Mouse (Mus musculus): ENCODE results near the gene Atg4c. TPM values are rescaled to one million over a fixed set of nuclear protein-coding genes. Genes with fewer than 3 reads are reported as not detected.

Atg4c gene
- total RNA-seq (2014; rRNA removed) (8.5 and 9.4 TPM in 2 replicates), polyA plus RNA-seq (2012; rRNA removed) (3.7 and 4.3 TPM in 2 replicates)

- peaks cover 4% of the 10 kb centered on the region; the same call in 1 of the 2 replicates for H3K4me1 ChIP-seq (ENCODE audit: control insufficient read depth, insufficient read depth, low read length)
- H3K27ac ChIP-seq (replicated peaks; ENCODE audit: insufficient read depth, low read depth, low read length), result peak within 1 kb of the TSS; percentile 98
- H3K4me3 ChIP-seq (ENCODE audit: insufficient read depth, low read depth, low read length), result peak within 1 kb of the TSS; percentile 85
- peak within 1 kb of the TSS; percentile 93 for H3K9ac ChIP-seq (ENCODE audit: low read depth, low read length)
- peak; percentile 91 for DNase-seq (ENCODE audit: extremely low read depth, low read depth, low spot score)
- no peaks in the 10 kb centered on the region for H3K36me3 ChIP-seq (ENCODE audit: control insufficient read depth, insufficient read depth, low read length)
- WGBS, result under 1% methylated on average over 50 of the region's 50 CpGs
- peaks cover 2% of the 10 kb centered on the region; the same call in 1 of the 2 replicates for H3K79me2 ChIP-seq (ENCODE audit: control insufficient read depth, insufficient read depth, low read length)
- no peaks in the 10 kb centered on the region for H3K27me3 ChIP-seq (ENCODE audit: control insufficient read depth, insufficient read depth, low read length)
- TF ChIP-seq CTCF (IDR thresholded peaks at IDR 0.05; ENCODE audit: low read depth, low read length), result no peak
- TF ChIP-seq POLR2A (IDR thresholded peaks at IDR 0.05; ENCODE audit: extremely low read depth, insufficient read depth, low read length), result 0 out of 2 replicates have a peak, but pooled peaks have one; percentile 36
These were observed at the start of gene Atg4c for GRCm38 (mm10) chr4:99193810-99194582. TSS of gene Atg4c (plus strand) at chr4:99193934.

DNA sequence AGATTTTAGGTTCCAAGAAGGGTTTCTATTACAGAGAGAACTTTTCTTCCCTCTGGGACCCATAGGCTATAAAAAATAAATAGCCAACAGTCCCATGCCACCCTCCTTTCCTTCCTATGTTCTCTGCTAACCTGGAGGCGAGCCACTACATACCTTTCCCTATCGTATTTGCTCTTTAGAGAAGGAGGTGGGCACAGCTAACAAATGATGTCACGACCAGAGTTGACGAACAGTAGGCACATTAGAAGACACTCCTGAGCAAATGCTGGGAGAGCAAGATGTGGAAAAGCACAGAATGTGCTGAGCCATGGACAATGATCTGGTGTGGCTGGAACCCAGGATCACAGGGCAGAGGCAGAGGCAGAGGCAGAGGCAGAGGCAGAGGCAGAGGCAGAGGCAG, 42.3 kb upstream of the Atg4c start:
- Histone ChIP-seq H3K79me2 (ENCODE audit: control insufficient read depth, insufficient read depth, low read length) (no peaks in the 10 kb centered on the region), H3K36me3 (ENCODE audit: control insufficient read depth, insufficient read depth, low read length) (no peaks in the 10 kb centered on the region), H3K27ac (replicated peaks; ENCODE audit: insufficient read depth, low read depth, low read length) (no peak overlapping the region; the same call in 1 of the 2 replicates), H3K4me3 (ENCODE audit: insufficient read depth, low read depth, low read length) (no peak overlapping the region), H3K9ac (ENCODE audit: low read depth, low read length) (no peak overlapping the region), H3K4me1 (ENCODE audit: control insufficient read depth, insufficient read depth, low read length) (no peaks in the 10 kb centered on the region; the same call in 1 of the 2 replicates), H3K27me3 (ENCODE audit: control insufficient read depth, insufficient read depth, low read length) (no peaks in the 10 kb centered on the region)
- 91% methylated on average over 4 of the region's 4 CpGs for WGBS
- DNase-seq (ENCODE audit: extremely low read depth, low read depth, low spot score), result no peak
- no peak for TF ChIP-seq POLR2A (IDR thresholded peaks at IDR 0.05; ENCODE audit: extremely low read depth, insufficient read depth, low read length)
- no peak for TF ChIP-seq CTCF (IDR thresholded peaks at IDR 0.05; ENCODE audit: low read depth, low read length)

- Histone ChIP-seq H3K79me2 (ENCODE audit: control insufficient read depth, insufficient read depth, low read length) (no peaks in the 10 kb centered on the region), H3K9ac (ENCODE audit: low read depth, low read length) (no peak overlapping the region; the same call in 1 of the 2 replicates), H3K27ac (replicated peaks; ENCODE audit: insufficient read depth, low read depth, low read length) (peak overlapping the region; percentile 47), H3K4me3 (ENCODE audit: insufficient read depth, low read depth, low read length) (no peak overlapping the region), H3K36me3 (ENCODE audit: control insufficient read depth, insufficient read depth, low read length) (no peaks in the 10 kb centered on the region), H3K4me1 (ENCODE audit: control insufficient read depth, insufficient read depth, low read length) (no peaks in the 10 kb centered on the region; the same call in 1 of the 2 replicates), H3K27me3 (ENCODE audit: control insufficient read depth, insufficient read depth, low read length) (no peaks in the 10 kb centered on the region)
- DNase-seq (ENCODE audit: extremely low read depth, low read depth, low spot score), result peak; percentile 29
- TF ChIP-seq CTCF (IDR thresholded peaks at IDR 0.05; ENCODE audit: low read depth, low read length) (no peak), POLR2A (IDR thresholded peaks at IDR 0.05; ENCODE audit: extremely low read depth, insufficient read depth, low read length) (no peak)
- 69% methylated on average over 4 of the region's 4 CpGs for WGBS
These were observed 41.7 kb upstream of the Atg4c start for GRCm38 (mm10) chr4:99151885-99152558.

GRCm38 (mm10) chr4:99156641-99157307, 37.0 kb upstream of the Atg4c start:
- no peaks in the 10 kb centered on the region; the same call in 1 of the 2 replicates for H3K4me1 ChIP-seq (ENCODE audit: control insufficient read depth, insufficient read depth, low read length)
- H3K9ac ChIP-seq (ENCODE audit: low read depth, low read length), result no peak overlapping the region
- no peaks in the 10 kb centered on the region for H3K36me3 ChIP-seq (ENCODE audit: control insufficient read depth, insufficient read depth, low read length)
- no peak for DNase-seq (ENCODE audit: extremely low read depth, low read depth, low spot score)
- no peak for TF ChIP-seq POLR2A (IDR thresholded peaks at IDR 0.05; ENCODE audit: extremely low read depth, insufficient read depth, low read length)
- no peak for TF ChIP-seq CTCF (IDR thresholded peaks at IDR 0.05; ENCODE audit: low read depth, low read length)
- WGBS, result 58% methylated on average over 11 of the region's 11 CpGs
- H3K27ac ChIP-seq (replicated peaks; ENCODE audit: insufficient read depth, low read depth, low read length), result no peak overlapping the region
- no peaks in the 10 kb centered on the region; the same call in 1 of the 2 replicates for H3K27me3 ChIP-seq (ENCODE audit: control insufficient read depth, insufficient read depth, low read length)
- H3K4me3 ChIP-seq (ENCODE audit: insufficient read depth, low read depth, low read length), result no peak overlapping the region
- no peaks in the 10 kb centered on the region for H3K79me2 ChIP-seq (ENCODE audit: control insufficient read depth, insufficient read depth, low read length)

- Histone ChIP-seq H3K4me3 (ENCODE audit: insufficient read depth, low read depth, low read length) (no peak overlapping the region), H3K79me2 (ENCODE audit: control insufficient read depth, insufficient read depth, low read length) (no peaks in the 10 kb centered on the region), H3K36me3 (ENCODE audit: control insufficient read depth, insufficient read depth, low read length) (no peaks in the 10 kb centered on the region), H3K27ac (replicated peaks; ENCODE audit: insufficient read depth, low read depth, low read length) (no peak overlapping the region), H3K9ac (ENCODE audit: low read depth, low read length) (no peak overlapping the region), H3K4me1 (ENCODE audit: control insufficient read depth, insufficient read depth, low read length) (no peaks in the 10 kb centered on the region), H3K27me3 (ENCODE audit: control insufficient read depth, insufficient read depth, low read length) (no peaks in the 10 kb centered on the region; the same call in 1 of the 2 replicates)
- WGBS, result 88% methylated on average over 5 of the region's 5 CpGs
- DNase-seq (ENCODE audit: extremely low read depth, low read depth, low spot score), result no peak
- no peak for TF ChIP-seq CTCF (IDR thresholded peaks at IDR 0.05; ENCODE audit: low read depth, low read length)
- no peak for TF ChIP-seq POLR2A (IDR thresholded peaks at IDR 0.05; ENCODE audit: extremely low read depth, insufficient read depth, low read length)
These were observed 35.2 kb upstream of the Atg4c start for GRCm38 (mm10) chr4:99158495-99158894.
